Mouse (Mus musculus) liver, adult 2 months (tissue): ENCODE results near the gene Ctla4. TPM values are rescaled to one million over a fixed set of nuclear protein-coding genes. Genes with fewer than 3 reads are reported as not detected.

Experiments used
- DNase-seq: peaks from one replicate; pipeline ENCODE4 v3.0.0-alpha.2; 2011; ENCODE audit warnings: low read depth, low spot score; ENCODE audit errors: extremely low read depth
- H3K27ac ChIP-seq: fragments of 200-500 bp; replicated peaks from 2 replicates; pipeline ENCODE4 v1.5.1; 2012; ENCODE audit warnings: low read depth, mild to moderate bottlenecking, control low read depth, inconsistent platforms, low read length; ENCODE audit not compliant: insufficient read depth
- H3K27me3 ChIP-seq: fragments of 200-500 bp; 2 replicates; pipeline ENCODE4 v1.6.1; 2012; ENCODE audit warnings: mild to moderate bottlenecking, moderate library complexity, low read length, inconsistent platforms; ENCODE audit not compliant: control insufficient read depth, insufficient read depth
- H3K36me3 ChIP-seq: fragments of 200-500 bp; 2 replicates; pipeline ENCODE4 v1.6.1; 2012; ENCODE audit warnings: low read length, inconsistent platforms; ENCODE audit not compliant: control insufficient read depth, insufficient read depth
- H3K4me1 ChIP-seq: fragments of 200-500 bp; 2 replicates; pipeline ENCODE4 v1.6.1; 2011; ENCODE audit warnings: low read length; ENCODE audit not compliant: control insufficient read depth, insufficient read depth
- H3K4me3 ChIP-seq: fragments of 200-500 bp; 2 replicates; pipeline ENCODE4 v1.5.1; 2011; ENCODE audit warnings: low read depth, mild to moderate bottlenecking, control low read depth, low read length, moderate library complexity; ENCODE audit not compliant: insufficient read depth
- H3K79me2 ChIP-seq: fragments of 200-500 bp; 2 replicates; pipeline ENCODE4 v1.6.1; 2012; ENCODE audit warnings: inconsistent platforms, mild to moderate bottlenecking, low read length, moderate library complexity; ENCODE audit not compliant: control insufficient read depth, insufficient read depth
- H3K9ac ChIP-seq: fragments of 200-500 bp; 2 replicates; pipeline ENCODE4 v1.6.1; 2012; ENCODE audit warnings: low read depth, mild to moderate bottlenecking, control low read depth, inconsistent platforms, low read length
- CTCF ChIP-seq: fragments of 200-500 bp; IDR thresholded peaks from 2 replicates; pipeline ENCODE4 v1.5.1; 2011; ENCODE audit warnings: low read depth, low read length, control low read depth
- POLR2A ChIP-seq: fragments of 200-500 bp; IDR thresholded peaks from 2 replicates; pipeline ENCODE4 v1.6.1; 2011; ENCODE audit warnings: low read length, control low read depth; ENCODE audit not compliant: insufficient read depth; ENCODE audit errors: extremely low read depth
- WGBS: fragments of 180-500 bp; shearing (Covaris S2); methylation state at CpG from one replicate; pipeline ENCODE4 v1.1.7; 2018; 5-methylcytosine and 5-hydroxymethylcytosine counted together
- polyA plus RNA-seq: library from polyadenylated mRNA; depleted of rRNA; stranded (reverse); fragments of >200 nt; gene quantifications from 2 replicates; pipeline ENCODE4 v1.2.3, GENCODE M21; 2012
- total RNA-seq: library from RNA; depleted of rRNA; stranded (reverse); fragments of >200 nt; gene quantifications from 2 replicates; pipeline ENCODE4 v1.2.3, GENCODE M21; 2014

Ctla4 gene
- total and polyA plus RNA-seq, 2 experiments = not detected

GRCm38 (mm10) chr1:60916281-60916781 is 29.5 kb downstream of the Ctla4 start:
- DNase-seq = peak; percentile 12
- TF ChIP-seq CTCF (no peak), POLR2A (no peak)
- no peaks in the 10 kb centered on the region for H3K36me3 ChIP-seq
- 64% methylated on average over 10 of the region's 10 CpGs for WGBS
- no peak overlapping the region for H3K9ac ChIP-seq
- no peaks in the 10 kb centered on the region for H3K79me2 ChIP-seq
- H3K27ac ChIP-seq = no peak overlapping the region
- H3K27me3 ChIP-seq = no peaks in the 10 kb centered on the region
- H3K4me3 ChIP-seq = no peak overlapping the region
- H3K4me1 ChIP-seq = no peaks in the 10 kb centered on the region

- 82% methylated on average over 24 of the region's 24 CpGs for WGBS
- H3K9ac ChIP-seq = no peak overlapping the region
- H3K27ac ChIP-seq = no peak overlapping the region
- H3K79me2 ChIP-seq = no peaks in the 10 kb centered on the region
- TF ChIP-seq POLR2A = no peak
- no peak for TF ChIP-seq CTCF
- no peaks in the 10 kb centered on the region for H3K36me3 ChIP-seq
- no peak overlapping the region for H3K4me3 ChIP-seq
- H3K4me1 ChIP-seq = no peaks in the 10 kb centered on the region
- H3K27me3 ChIP-seq = no peaks in the 10 kb centered on the region
- DNase-seq = no peak
Measured at GRCm38 (mm10) chr1:60920493-60921355, 33.9 kb downstream of the Ctla4 start.

GRCm38 (mm10) chr1:60929036-60929435 is 42.2 kb downstream of the Ctla4 start:
- no peaks in the 10 kb centered on the region for H3K4me1 ChIP-seq
- no peak overlapping the region for H3K9ac ChIP-seq
- no peaks in the 10 kb centered on the region for H3K79me2 ChIP-seq
- H3K27ac ChIP-seq = no peak overlapping the region
- no peak for TF ChIP-seq POLR2A
- TF ChIP-seq CTCF = no peak
- H3K27me3 ChIP-seq = no peaks in the 10 kb centered on the region
- H3K4me3 ChIP-seq = no peak overlapping the region
- H3K36me3 ChIP-seq = no peaks in the 10 kb centered on the region
- WGBS = 92% methylated on average over 3 of the region's 3 CpGs
- DNase-seq = no peak

DNA sequence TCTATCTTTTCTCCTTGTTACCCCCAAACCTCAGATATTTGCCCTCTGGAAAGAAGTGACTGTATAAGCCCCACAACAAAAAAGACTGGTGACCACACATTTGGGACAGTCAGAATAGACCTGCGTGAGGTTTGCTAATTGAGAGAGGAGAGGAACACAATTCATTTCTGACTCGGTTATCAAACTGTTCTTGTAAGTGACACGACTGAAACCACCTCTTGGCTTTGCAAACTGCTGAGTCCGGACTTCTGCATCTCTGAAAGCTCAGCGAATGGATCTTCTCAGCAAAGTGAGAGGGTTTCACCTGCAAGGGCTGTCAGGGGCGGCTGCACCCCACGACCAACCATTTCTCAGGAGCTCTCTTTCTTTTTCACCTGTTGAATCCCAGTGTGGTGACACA is 43.6 kb downstream of the Ctla4 start:
- H3K79me2 ChIP-seq = no peaks in the 10 kb centered on the region
- no peak overlapping the region for H3K27ac ChIP-seq
- H3K4me1 ChIP-seq = no peaks in the 10 kb centered on the region
- no peaks in the 10 kb centered on the region for H3K36me3 ChIP-seq
- H3K9ac ChIP-seq = no peak overlapping the region
- no peak for DNase-seq
- no peaks in the 10 kb centered on the region for H3K27me3 ChIP-seq
- TF ChIP-seq POLR2A (no peak), CTCF (no peak)
- 83% methylated on average over 7 of the region's 7 CpGs for WGBS
- H3K4me3 ChIP-seq = no peak overlapping the region

DNA sequence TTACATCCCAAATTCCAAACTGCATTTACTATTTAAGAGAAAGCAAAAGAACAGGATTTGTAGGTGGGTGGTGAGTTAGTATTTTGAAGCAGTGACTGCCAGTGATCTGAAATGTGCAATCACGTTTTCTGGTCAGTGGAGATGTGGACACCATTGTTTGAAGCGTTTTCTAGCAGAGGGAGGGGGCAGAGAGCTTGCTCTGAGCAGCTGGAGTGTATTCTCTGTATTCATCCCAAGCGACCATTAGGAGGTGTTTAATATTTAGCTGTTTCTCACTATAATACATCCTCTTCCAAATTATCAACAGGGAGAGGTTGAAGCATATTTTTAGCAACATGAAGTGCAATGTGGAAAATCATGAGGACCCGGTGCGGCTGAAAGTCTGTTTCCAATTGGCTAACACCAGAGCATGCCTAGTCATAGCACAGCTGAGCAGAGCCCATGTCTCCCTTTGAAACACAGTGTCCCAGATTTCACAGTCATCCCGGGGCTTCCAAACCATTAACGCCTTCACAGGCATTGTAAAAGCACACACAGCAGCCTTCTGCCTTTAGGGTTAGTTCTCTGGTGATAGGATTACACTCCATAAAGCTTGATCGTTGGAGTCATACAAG is 49.3 kb downstream of the Ctla4 start:
- no peaks in the 10 kb centered on the region for H3K79me2 ChIP-seq
- no peak overlapping the region for H3K27ac ChIP-seq
- H3K4me3 ChIP-seq = no peak overlapping the region
- H3K9ac ChIP-seq = no peak overlapping the region
- H3K36me3 ChIP-seq = no peaks in the 10 kb centered on the region
- 74% methylated on average over 8 of the region's 8 CpGs for WGBS
- no peaks in the 10 kb centered on the region for H3K4me1 ChIP-seq
- DNase-seq = no peak
- H3K27me3 ChIP-seq = no peaks in the 10 kb centered on the region
- TF ChIP-seq POLR2A (no peak), CTCF (no peak)
